Mouse (Mus musculus) left cerebral cortex, postnatal 4 days (tissue): ENCODE measurements around the gene L1td1. TPM values are rescaled to one million over a fixed set of nuclear protein-coding genes. Genes with fewer than 3 reads are reported as not detected.

ENCODE experiments used
- DNase-seq: peaks from one replicate; pipeline ENCODE4 v3.0.0-alpha.2; 2022
- intact Hi-C: fragments of 180-260 bp; cut with DNase I; formaldehyde crosslinking; loops from one replicate; pipeline ENCODE4 v1.15.1; 2025
- total RNA-seq, 2 experiments: library from RNA; stranded (reverse); gene quantifications; 2 replicates each; pipeline ENCODE4 v1.2.3; 2021

The L1td1 gene
- total RNA-seq, 2 experiments from 2014 or later = not detected

DNA sequence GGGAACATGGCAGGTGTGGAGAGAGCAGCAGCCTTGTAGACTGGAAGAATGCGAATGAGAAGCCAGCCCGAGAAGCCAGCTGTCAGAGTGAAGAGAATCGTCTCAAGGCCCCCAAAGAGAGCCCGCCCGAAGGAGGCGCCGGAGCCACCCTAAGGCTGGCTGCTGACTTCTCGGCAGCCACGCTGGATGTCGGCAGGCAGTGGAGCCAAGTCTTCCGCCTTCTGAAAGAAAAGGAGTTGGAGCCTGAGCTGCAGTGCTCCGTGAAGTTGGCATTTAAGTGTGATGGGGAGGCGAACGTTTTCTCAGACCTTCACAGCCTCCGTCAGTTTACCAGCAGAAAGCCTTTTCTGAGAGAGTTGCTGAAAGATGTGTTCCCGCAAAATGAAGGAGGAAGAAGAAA is 7.1 kb downstream of the L1td1 start:
- intact Hi-C loops = no loop called here

DNA sequence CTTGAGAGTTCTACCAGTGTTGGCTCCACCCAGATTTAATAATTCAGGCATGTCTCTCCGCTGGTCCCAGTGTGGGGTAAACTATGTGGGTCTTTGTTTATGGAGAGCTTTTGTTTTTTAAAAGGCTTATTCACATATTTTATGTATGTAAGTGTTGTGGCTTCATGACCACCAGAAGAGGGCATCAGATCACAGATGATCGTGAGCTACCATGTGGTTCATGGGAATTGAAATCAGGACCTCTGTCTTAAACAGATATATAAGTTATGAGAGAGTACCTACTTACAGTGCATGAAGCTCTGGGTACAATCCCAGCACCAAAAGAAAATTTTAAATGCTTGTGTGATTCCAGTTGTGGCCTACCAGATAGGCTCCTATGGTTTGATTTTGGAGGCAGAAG is 13.2 kb downstream of the L1td1 start:
- DNase-seq = peak; percentile 14
- intact Hi-C loops = loop anchor here (5.0 kb wide), 1 partner anchor 148 kb away; no protein-coding TSS in a partner anchor

More for the DNA sequence above, 7.1 kb downstream of the L1td1 start:
- DNase-seq = no peak

DNA sequence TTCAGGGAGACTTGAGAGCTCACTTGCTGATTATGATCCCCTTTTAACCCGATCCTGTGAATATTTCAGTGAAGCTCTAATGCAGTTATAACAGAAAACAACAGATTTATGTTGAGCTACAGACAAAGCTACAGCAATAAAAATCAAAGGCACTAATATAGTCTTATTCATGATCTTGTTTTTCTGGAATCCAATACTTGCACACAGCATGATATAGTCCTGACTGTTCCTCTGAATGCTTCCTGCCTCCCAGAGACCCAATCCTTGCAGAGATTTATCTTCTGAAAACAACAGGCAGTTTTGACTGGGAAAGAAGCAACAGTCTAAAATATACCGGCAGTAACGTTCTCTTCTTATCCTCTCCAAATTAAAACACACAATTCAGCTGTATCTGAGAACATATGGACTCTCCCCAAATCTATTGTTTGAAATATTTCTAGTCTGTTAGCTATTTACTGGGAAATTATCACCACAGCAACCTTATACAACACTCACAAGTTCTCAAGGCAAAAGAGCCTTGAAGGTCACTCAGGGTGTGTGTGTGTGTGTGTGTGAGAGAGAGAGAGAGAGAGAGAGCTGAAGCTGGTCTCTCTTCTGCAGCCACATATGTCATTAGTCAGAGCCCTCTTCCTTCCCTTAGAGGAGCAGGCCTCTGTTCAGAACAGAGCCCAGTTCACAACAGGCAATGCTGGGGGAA is 16.8 kb downstream of the L1td1 start:
- intact Hi-C loops = loop anchor here (5.0 kb wide), 1 partner anchor 144 kb away; no protein-coding TSS in a partner anchor
- DNase-seq = no peak

DNA sequence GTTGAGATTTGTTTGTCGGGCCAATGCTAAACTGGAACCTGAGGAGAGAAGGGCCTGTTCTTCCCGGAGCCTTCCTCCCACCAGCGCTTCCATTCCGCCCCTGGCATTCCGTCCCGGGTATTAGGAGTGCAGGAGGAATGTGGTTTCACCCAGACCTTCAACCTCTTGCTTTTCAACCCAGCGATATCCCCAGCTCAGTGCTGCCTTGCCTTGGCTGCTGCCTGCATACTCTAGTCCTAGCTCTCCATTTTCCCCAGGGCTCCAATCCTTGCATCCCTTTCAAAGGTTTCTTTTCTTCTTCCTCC is 17.3 kb downstream of the L1td1 start:
- intact Hi-C loops = loop anchor here (5.0 kb wide), 1 partner anchor 143 kb away; no protein-coding TSS in a partner anchor
- DNase-seq = no peak

DNA sequence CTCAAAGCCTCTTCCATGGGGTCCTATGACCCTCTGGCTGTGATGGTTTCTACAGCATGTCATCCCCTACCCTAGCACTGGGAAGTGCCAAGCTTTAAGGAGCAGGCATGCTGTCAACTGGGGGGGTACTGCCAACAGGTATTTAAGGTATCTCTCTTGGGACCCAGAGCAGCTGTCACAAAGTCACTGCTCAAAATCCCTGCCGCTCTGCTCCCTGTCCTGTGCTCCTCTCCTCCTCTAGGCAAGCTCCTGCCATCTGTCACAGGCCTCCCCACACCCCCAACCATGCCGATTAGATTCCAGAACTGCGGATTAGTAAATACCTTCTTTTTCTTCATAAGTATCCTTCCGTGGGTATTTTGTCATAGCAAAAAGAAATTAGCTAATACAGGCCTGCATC is 27.9 kb downstream of the L1td1 start:
- intact Hi-C loops = no loop called here
- no peak for DNase-seq

DNA sequence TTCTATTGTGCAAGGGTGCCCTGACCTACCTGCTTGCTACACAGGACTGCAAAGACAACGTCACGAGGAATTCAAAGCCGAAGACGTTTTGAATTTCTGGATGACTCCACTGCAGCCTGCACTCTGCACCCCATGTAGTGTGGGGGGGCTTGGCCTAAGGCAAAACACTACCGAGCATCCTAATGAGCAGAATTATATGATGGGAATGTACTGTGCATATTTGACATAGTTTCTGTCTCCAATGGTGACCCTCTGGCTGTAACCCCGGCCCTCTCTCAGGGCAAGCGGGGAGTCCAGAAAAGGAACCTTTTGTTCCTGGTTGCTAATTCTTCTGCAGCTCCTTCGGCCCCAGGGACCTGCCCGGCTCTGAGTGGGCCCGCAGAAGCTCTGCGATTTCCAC is 29.6 kb downstream of the L1td1 start:
- no peak for DNase-seq
- intact Hi-C loops = no loop called here

DNA sequence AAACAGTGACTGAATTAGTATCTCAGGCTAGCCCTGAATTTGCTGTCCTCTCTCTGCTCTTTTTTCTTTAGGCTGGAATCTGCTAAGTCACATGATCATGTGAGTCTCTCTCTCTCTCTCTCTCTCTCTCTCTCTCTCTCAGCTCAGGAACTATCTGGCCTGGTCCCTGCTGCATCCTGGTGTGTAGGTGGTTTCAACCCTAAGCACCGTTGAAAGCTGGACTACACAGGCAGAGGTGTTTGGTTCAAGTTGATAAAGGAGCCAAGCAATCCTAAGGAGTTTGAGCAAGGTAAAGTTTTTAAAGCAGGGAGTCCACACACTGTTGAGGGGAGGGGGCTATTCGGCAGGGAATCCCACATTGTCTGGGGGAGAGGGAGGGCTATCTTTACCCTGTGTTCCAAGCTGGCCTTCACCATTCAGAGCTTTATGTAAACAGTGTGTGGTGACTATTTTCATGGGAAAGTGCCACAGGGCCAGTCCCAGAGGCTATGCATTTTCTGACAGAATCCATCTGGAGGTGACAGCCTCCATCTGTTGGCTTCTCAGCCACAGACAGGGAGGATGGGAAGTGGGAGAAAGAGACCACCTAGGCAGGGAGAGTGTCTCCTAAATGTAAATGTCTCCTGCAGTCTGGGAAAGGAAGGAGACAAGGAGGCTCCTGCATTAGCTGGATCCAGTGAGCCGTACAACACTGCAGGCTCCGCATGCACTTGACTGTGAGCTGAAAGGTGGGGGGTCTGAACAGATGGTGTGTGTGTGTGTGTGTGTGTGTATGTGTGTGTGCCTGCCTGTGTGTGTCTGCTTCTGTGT is 31.7 kb downstream of the L1td1 start:
- intact Hi-C loops = no loop called here
- peak; percentile 67 for DNase-seq

DNA sequence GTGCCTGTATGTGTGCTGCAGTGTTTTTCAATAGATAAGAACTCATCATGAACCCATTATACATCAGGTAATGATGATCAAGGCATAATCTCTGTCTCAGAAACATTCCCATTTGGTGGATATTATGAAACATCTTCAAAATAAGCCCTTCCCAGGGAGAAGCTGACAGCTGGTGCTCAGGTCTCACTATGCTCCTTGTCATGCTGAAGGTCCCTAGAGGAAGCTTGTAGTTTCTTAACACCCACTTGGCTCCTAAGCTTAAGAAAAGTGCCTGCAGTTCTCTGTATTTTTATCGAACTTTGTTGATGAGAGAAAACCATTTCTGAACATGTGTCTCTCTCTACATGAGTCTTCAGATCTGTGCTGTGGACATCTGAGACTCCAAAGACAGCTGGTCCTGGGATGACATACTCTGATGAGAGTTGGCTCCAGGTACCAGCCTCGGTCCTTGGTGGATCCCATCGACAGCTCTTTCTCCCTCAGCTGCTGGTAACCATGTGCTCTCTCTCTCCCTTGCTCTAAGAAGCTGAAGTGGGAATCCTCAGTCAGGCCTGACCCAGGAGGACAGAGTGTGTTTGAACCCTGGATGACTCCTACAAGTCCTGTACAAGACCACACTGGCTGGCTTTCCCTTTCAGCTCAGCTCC is 32.5 kb downstream of the L1td1 start:
- DNase-seq = peak; percentile 32
- intact Hi-C loops = no loop called here

DNA sequence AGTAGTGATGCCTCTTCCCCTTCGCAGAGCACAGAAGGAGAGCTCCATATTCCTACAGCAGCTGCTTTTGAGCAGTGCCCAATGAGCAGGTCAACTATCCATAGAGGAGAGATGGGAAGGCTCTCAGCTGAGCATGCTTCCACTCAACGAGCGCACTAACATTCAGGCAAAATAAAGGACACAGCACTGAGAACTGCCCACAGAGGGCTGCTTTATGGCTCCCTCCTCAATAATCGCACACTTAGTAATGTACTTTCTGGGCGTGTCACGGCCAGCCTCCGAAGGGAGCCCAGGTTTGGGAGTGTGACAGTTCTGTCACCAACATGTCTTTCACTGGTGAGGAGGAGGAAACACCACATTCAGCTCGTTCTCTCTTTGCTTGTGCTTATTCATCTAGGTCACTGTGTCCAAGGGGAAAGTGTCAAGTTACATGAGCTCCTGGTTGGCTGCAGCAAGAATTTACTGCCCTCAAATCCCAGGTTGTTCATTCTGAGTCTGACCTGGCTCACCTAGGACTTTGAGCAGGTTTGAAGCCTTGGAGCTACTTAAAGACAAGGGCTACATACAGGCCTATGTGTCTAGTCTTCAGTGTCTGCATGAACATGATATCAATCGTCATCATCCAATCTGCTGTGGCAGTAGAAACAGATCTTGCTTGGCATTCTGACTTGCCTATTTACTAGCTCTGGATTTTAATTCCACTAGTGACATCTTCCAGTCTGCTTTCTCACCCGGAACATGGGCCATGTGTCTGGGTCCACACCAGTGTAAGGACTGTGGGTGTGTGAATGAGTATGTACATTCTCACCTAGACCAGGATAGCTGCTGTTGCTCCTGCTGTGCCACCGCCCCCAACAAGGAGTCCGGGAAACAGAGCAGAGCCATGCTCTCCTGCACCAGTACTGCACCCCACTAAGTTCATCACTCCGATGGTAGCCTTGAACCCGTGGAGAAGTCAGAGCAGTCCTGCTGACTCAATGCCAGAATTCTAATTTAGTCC is 40.9 kb downstream of the L1td1 start:
- intact Hi-C loops = no loop called here
- no peak for DNase-seq

DNA sequence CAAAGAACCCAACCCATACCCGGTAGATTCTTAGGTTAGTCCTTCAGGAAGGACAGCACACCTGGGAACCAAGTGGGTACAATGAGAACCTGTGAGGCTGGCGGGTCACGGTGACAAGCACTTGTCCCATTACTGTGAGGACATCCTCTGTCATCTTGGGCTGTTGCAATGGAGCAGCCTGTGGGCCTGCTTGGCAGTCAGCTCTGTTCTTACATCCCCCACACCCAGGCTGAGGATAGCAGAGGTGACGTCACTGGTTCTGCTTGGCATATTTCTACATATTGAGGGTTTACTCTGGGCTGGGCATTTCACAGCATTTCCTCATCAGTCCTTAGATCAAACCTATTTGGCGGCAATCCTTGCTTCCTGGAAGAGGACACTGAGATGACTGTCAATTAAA is 47.3 kb downstream of the L1td1 start:
- intact Hi-C loops = no loop called here
- no peak for DNase-seq

DNA sequence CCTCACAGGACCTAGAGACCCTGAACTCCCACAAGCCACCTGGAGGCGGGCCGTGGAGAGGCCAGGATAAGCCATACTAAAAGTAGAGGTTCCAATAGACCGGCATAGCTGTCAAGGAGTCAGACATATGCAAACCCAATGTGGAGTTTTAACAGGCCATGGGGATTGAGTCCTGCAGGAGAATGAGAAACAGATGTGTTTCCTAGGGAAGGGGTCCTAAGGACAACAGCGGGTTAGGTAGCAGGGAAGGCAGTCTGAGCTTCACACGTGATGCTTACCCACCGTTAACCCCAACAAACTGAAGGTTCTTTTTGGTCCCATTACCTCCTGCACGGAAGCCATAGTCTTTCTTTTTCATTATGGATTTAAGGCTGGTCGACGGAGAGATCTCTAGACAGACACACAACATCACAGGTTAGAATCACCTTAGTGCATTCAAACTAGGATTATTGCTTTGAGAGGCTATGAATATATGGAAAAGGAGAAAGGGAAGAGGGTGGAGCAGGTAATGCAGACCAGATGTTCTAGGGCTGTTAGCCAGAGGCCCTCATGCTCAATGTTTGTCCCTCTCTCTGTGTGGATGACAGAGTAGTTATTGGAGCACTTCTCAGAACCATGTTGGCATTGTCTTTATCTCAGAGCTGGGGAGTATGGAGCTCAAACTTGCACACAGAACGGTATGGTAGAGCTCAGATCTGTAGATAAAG is 50.3 kb downstream of the L1td1 start:
- no peak for DNase-seq
- intact Hi-C loops = no loop called here

DNA sequence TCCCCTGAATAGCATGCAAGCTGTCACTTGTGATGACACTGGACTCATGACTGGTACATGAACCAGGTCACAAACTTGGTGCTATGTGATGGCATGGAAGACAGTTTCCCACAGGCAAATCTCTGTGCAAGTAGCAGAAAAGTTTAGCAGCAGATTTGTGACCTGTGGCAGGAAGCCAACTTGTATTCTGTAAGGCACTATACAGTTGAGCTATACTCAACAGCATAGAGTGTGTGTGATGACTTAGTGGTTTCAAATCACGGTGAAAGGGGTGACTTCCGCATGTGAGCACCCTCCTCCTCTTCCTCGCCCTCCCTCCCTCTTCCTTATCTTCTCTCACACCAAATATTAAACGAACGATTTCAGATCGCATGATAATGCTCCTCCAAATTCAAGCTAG is 50.9 kb downstream of the L1td1 start:
- intact Hi-C loops = no loop called here
- no peak for DNase-seq

DNA sequence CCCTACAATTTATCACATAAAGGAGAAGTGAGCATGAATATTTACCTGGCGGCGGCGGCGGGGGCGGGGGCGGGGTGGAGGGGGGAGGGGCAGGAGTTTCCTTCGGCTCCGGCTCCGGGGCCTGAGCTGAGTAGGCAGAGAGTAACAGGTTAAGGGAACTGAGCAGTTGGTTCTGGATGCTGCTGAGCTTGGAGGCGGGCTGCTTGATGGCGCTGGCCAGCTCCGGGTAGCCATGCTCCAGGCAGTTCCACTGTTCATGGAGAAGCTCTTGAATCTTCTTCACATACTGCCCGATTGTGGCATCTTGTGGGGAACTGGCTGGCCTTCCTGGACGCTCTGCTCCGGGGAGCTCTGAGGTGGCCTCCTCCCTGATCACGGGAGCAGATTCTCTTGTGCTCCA is 51.7 kb downstream of the L1td1 start:
- intact Hi-C loops = no loop called here
- DNase-seq = no peak

DNA sequence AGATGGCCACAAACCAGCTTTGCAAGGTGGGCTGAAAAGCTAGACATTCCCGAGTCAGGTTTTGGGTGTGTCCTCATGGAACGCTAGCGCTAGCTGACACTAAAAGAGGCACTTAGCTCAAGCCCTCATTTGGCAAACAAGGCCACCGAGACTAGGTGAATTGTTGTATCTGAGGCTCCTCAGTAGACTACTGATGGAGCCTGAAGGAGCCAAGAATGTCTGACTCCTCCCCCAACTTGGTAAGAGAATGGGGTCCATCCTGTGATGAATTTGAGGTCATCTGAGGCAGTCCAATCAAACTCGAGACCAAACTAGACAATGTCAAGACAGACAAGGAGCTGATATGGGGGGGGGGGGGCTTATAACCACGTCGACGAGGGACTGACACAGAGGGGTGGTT is 59.3 kb downstream of the L1td1 start:
- intact Hi-C loops = no loop called here
- no peak for DNase-seq

DNA sequence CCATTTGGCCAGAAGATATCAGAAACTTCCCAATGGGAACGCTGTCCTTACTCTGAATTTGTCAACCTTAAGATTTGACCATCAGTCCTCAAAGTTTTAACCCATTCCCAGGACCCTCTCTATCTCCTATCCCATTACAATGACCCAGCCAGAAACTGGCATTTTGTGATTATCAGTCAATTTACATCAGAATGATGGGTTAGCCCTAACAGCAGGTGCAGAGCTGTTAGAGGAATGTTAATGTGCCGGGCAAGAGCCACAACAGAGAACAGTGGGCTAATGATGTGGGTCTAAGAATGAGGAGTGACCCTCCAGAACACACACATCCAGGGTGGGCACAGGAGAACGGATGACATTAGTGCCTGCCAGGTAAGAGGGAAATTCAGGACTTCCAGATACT is 59.7 kb downstream of the L1td1 start:
- intact Hi-C loops = no loop called here
- DNase-seq = no peak

Other genes starting within 250 kb of the L1td1 start
- 1 to 10 TPM; 2.0 to 2.3 TPM for gene Kank4, start 90.8 kb downstream of the L1td1 start, total RNA-seq
- not detected for gene I0C0044D17Rik, start 97.1 kb downstream of the L1td1 start, total RNA-seq
- 10 to 100 TPM; 21.4 to 23.8 TPM for gene Usp1, start 197.1 kb downstream of the L1td1 start, total RNA-seq